Mouse (Mus musculus): ENCODE data around the gene Alkbh1. TPM values are rescaled to one million over a fixed set of nuclear protein-coding genes. Genes with fewer than 3 reads are reported as not detected.

The Alkbh1 gene
- polyA plus RNA-seq, 1 experiment from 2014 or later: 36.6 TPM

GRCm38 (mm10) chr12:87393447-87394145, 50.2 kb downstream of the Alkbh1 start:
- no peaks in the 10 kb centered on the region for H3K9me3 ChIP-seq
- no peak overlapping the region for H3K4me3 ChIP-seq
- H3K36me3 ChIP-seq: no peaks in the 10 kb centered on the region
- 90% methylated on average over 4 of the region's 4 CpGs for WGBS
- ATAC-seq (ENCODE audit: low FRiP score, low read depth): no peak
- no peak overlapping the region for H3K4me2 ChIP-seq
- no peaks in the 10 kb centered on the region for H3K27me3 ChIP-seq
- no peak overlapping the region for H3K9ac ChIP-seq
- no peaks in the 10 kb centered on the region; the same call in 1 of the 2 replicates for H3K4me1 ChIP-seq (replicated peaks)
- no peak overlapping the region for H3K27ac ChIP-seq (replicated peaks)

GRCm38 (mm10) chr12:87391355-87391754, 52.5 kb downstream of the Alkbh1 start:
- Histone ChIP-seq H3K27ac (replicated peaks) (no peak overlapping the region), H3K9me3 (no peaks in the 10 kb centered on the region), H3K27me3 (no peaks in the 10 kb centered on the region), H3K9ac (no peak overlapping the region), H3K4me1 (replicated peaks) (peaks cover 10% of the 10 kb centered on the region), H3K4me2 (no peak overlapping the region), H3K4me3 (no peak overlapping the region), H3K36me3 (no peaks in the 10 kb centered on the region)
- no peak for ATAC-seq (ENCODE audit: low FRiP score, low read depth)

- Histone ChIP-seq H3K4me1 (replicated peaks) (peaks cover 16% of the 10 kb centered on the region), H3K9ac (no peak overlapping the region), H3K9me3 (no peaks in the 10 kb centered on the region), H3K4me3 (no peak overlapping the region), H3K36me3 (no peaks in the 10 kb centered on the region), H3K27me3 (no peaks in the 10 kb centered on the region), H3K4me2 (peak overlapping the region; percentile 96), H3K27ac (replicated peaks) (0 out of 2 replicates have a peak overlapping the region, but pooled peaks have one; percentile 85)
- 75% methylated on average over 3 of the region's 3 CpGs for WGBS
- no peak for ATAC-seq (ENCODE audit: low FRiP score, low read depth)
Observed at GRCm38 (mm10) chr12:87389231-87389630, 54.6 kb downstream of the Alkbh1 start.

- Histone ChIP-seq H3K4me2 (peak within 1 kb of the TSS; percentile 96), H3K9ac (peak within 1 kb of the TSS; percentile 91), H3K9me3 (no peaks in the 10 kb centered on the region), H3K4me1 (replicated peaks) (peaks cover 16% of the 10 kb centered on the region), H3K27ac (replicated peaks) (peak within 1 kb of the TSS; percentile 85), H3K36me3 (no peaks in the 10 kb centered on the region), H3K27me3 (no peaks in the 10 kb centered on the region), H3K4me3 (peak within 1 kb of the TSS; percentile 97)
- WGBS: under 1% methylated on average over 45 of the region's 45 CpGs
- peak; percentile 99 for ATAC-seq (ENCODE audit: low FRiP score, low read depth)
Observed at GRCm38 (mm10) chr12:87388122-87388774, 55.6 kb downstream of the Alkbh1 start, which contains the start of gene Sptlc2. Gene Sptlc2, minus strand, starts transcription at chr12:87388355.

GRCm38 (mm10) chr12:87387171-87388121, 56.4 kb downstream of the Alkbh1 start:
- H3K9ac ChIP-seq: peak overlapping the region; percentile 91
- peaks cover 16% of the 10 kb centered on the region for H3K4me1 ChIP-seq (replicated peaks)
- H3K4me3 ChIP-seq: peak overlapping the region; percentile 97
- no peaks in the 10 kb centered on the region for H3K27me3 ChIP-seq
- 1% methylated on average over 57 of the region's 65 CpGs for WGBS
- H3K4me2 ChIP-seq: peak overlapping the region; percentile 96
- no peaks in the 10 kb centered on the region for H3K9me3 ChIP-seq
- peak overlapping the region; percentile 85 for H3K27ac ChIP-seq (replicated peaks)
- no peak for ATAC-seq (ENCODE audit: low FRiP score, low read depth)
- H3K36me3 ChIP-seq: no peaks in the 10 kb centered on the region

GRCm38 (mm10) chr12:87385051-87385450, 58.8 kb downstream of the Alkbh1 start:
- no peak overlapping the region for H3K4me2 ChIP-seq
- 92% methylated on average over 3 of the region's 3 CpGs for WGBS
- no peak overlapping the region for H3K4me3 ChIP-seq
- H3K27ac ChIP-seq (replicated peaks): no peak overlapping the region
- no peaks in the 10 kb centered on the region for H3K27me3 ChIP-seq
- no peaks in the 10 kb centered on the region for H3K9me3 ChIP-seq
- peaks cover 16% of the 10 kb centered on the region for H3K4me1 ChIP-seq (replicated peaks)
- no peak overlapping the region for H3K9ac ChIP-seq
- H3K36me3 ChIP-seq: no peaks in the 10 kb centered on the region
- no peak for ATAC-seq (ENCODE audit: low FRiP score, low read depth)

GRCm38 (mm10) chr12:87381380-87381682, 62.5 kb downstream of the Alkbh1 start:
- Histone ChIP-seq H3K4me3 (no peak overlapping the region), H3K27me3 (no peaks in the 10 kb centered on the region), H3K4me1 (replicated peaks) (peaks cover 6% of the 10 kb centered on the region), H3K4me2 (no peak overlapping the region), H3K36me3 (no peaks in the 10 kb centered on the region), H3K9me3 (no peaks in the 10 kb centered on the region), H3K9ac (no peak overlapping the region), H3K27ac (replicated peaks) (no peak overlapping the region)
- ATAC-seq (ENCODE audit: low FRiP score, low read depth): no peak
- 86% methylated on average over 2 of the region's 2 CpGs for WGBS

GRCm38 (mm10) chr12:87380586-87381379, 63.0 kb downstream of the Alkbh1 start:
- no peak overlapping the region for H3K4me2 ChIP-seq
- H3K27ac ChIP-seq (replicated peaks): no peak overlapping the region
- no peaks in the 10 kb centered on the region for H3K27me3 ChIP-seq
- H3K4me3 ChIP-seq: no peak overlapping the region
- peaks cover under 1% of the 10 kb centered on the region for H3K4me1 ChIP-seq (replicated peaks)
- no peak overlapping the region for H3K9ac ChIP-seq
- no peaks in the 10 kb centered on the region for H3K9me3 ChIP-seq
- ATAC-seq (ENCODE audit: low FRiP score, low read depth): no peak
- WGBS: 91% methylated on average over 10 of the region's 10 CpGs
- no peaks in the 10 kb centered on the region for H3K36me3 ChIP-seq

- H3K27ac ChIP-seq (replicated peaks): no peak overlapping the region
- ATAC-seq (ENCODE audit: low FRiP score, low read depth): no peak
- no peaks in the 10 kb centered on the region for H3K4me1 ChIP-seq (replicated peaks)
- no peaks in the 10 kb centered on the region for H3K27me3 ChIP-seq
- no peak overlapping the region for H3K9ac ChIP-seq
- WGBS: 84% methylated on average over 2 of the region's 2 CpGs
- no peak overlapping the region for H3K4me2 ChIP-seq
- no peak overlapping the region for H3K4me3 ChIP-seq
- no peaks in the 10 kb centered on the region for H3K36me3 ChIP-seq
- H3K9me3 ChIP-seq: no peaks in the 10 kb centered on the region
Observed at GRCm38 (mm10) chr12:87379496-87379895, 64.3 kb downstream of the Alkbh1 start.
